Mouse (Mus musculus) megakaryocyte, embryonic 14.5 days (primary cell): ENCODE results near the gene Gm20716.

Experiments used
- FLI1 ChIP-seq: IDR thresholded peaks from 2 replicates; pipeline ENCODE4 v1.6.1; 2012; ENCODE audit warnings: low read length, inconsistent platforms, mixed read lengths
- GATA1 ChIP-seq: IDR thresholded peaks from 3 replicates; pipeline ENCODE4 v1.6.1; 2012; ENCODE audit warnings: mixed read lengths, low read length, inconsistent platforms, borderline replicate concordance

DNA sequence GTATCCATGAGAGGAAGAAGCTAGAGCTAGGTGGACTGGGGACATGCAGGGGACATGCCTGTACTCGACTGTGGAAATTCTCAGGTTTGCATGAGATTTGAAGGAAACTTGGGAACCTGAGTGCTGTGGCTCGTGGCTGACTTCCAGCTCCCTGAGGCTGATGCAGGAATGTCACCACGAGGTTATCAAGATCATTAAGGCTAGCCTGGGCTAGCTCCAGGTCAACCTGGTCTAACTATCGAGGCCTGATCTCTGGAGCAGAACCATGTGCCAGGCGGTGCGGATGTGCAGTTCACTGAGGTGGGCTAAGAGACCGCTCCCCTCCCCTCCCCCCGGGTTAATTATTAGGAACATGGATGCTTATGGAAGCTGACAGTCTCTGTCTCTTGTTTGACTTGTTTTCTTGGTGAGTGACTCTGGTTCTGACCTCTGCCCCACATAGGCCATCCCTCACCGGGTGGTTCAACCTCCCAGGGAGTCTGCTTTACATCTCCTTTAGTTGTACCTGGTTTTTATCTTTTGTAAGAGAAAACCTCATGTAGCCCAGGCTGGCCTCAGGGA, 69.7 kb downstream of the Gm20716 start:
- TF ChIP-seq FLI1 (no peak), GATA1 (no peak)
